Mouse (Mus musculus): ENCODE results near the gene Capn11. TPM values are rescaled to one million over a fixed set of nuclear protein-coding genes. Genes with fewer than 3 reads are reported as not detected.

The Capn11 gene
- polyA plus RNA-seq, 1 experiment from 2014 or later, result 0.34 TPM

GRCm38 (mm10) chr17:45617655-45618054 is 41.5 kb downstream of the Capn11 start:
- H3K27me3 ChIP-seq (replicated peaks), result no peaks in the 10 kb centered on the region
- no peak overlapping the region for H3K4me3 ChIP-seq (replicated peaks)
- no peaks in the 10 kb centered on the region for H3K36me3 ChIP-seq
- WGBS, result 74% methylated on average over 6 of the region's 6 CpGs
- peaks cover 13% of the 10 kb centered on the region; the same call in 1 of the 2 replicates for H3K4me1 ChIP-seq (replicated peaks)
- H3K9me3 ChIP-seq, result no peaks in the 10 kb centered on the region
- no peak overlapping the region for H3K4me2 ChIP-seq (replicated peaks)
- H3K27ac ChIP-seq, result no peak overlapping the region
- ATAC-seq, result no peak
- H3K9ac ChIP-seq, result no peak overlapping the region

- ATAC-seq, result no peak
- Histone ChIP-seq H3K4me3 (replicated peaks) (no peak overlapping the region), H3K9ac (no peak overlapping the region), H3K36me3 (no peaks in the 10 kb centered on the region), H3K27me3 (replicated peaks) (no peaks in the 10 kb centered on the region), H3K4me1 (replicated peaks) (peaks cover 13% of the 10 kb centered on the region; the same call in 1 of the 2 replicates), H3K27ac (no peak overlapping the region), H3K4me2 (replicated peaks) (no peak overlapping the region), H3K9me3 (no peaks in the 10 kb centered on the region)
- 82% methylated on average over 3 of the region's 3 CpGs for WGBS
These were observed 42.4 kb downstream of the Capn11 start for GRCm38 (mm10) chr17:45616679-45617078.

- H3K4me3 ChIP-seq (replicated peaks), result no peak overlapping the region
- H3K4me2 ChIP-seq (replicated peaks), result no peak overlapping the region
- no peaks in the 10 kb centered on the region for H3K36me3 ChIP-seq
- 65% methylated on average over 4 of the region's 4 CpGs for WGBS
- no peak overlapping the region for H3K9ac ChIP-seq
- no peaks in the 10 kb centered on the region for H3K27me3 ChIP-seq (replicated peaks)
- ATAC-seq, result no peak
- H3K27ac ChIP-seq, result no peak overlapping the region
- H3K9me3 ChIP-seq, result no peaks in the 10 kb centered on the region
- peaks cover 13% of the 10 kb centered on the region; the same call in 1 of the 2 replicates for H3K4me1 ChIP-seq (replicated peaks)
These were observed 43.0 kb downstream of the Capn11 start for GRCm38 (mm10) chr17:45616046-45616650.

- Histone ChIP-seq H3K4me3 (replicated peaks) (no peak overlapping the region), H3K4me2 (replicated peaks) (no peak overlapping the region), H3K27me3 (replicated peaks) (no peaks in the 10 kb centered on the region), H3K27ac (no peak overlapping the region), H3K9ac (no peak overlapping the region), H3K36me3 (no peaks in the 10 kb centered on the region), H3K9me3 (no peaks in the 10 kb centered on the region), H3K4me1 (replicated peaks) (0 out of 2 replicates have a peak, but pooled peaks cover 6% of the 10 kb centered on the region)
- 73% methylated on average over 7 of the region's 7 CpGs for WGBS
- no peak for ATAC-seq
These were observed 46.2 kb downstream of the Capn11 start for GRCm38 (mm10) chr17:45612921-45613320.

GRCm38 (mm10) chr17:45612008-45612407 is 47.1 kb downstream of the Capn11 start:
- no peaks in the 10 kb centered on the region for H3K36me3 ChIP-seq
- H3K4me1 ChIP-seq (replicated peaks), result 0 out of 2 replicates have a peak, but pooled peaks cover 6% of the 10 kb centered on the region
- 68% methylated on average over 8 of the region's 8 CpGs for WGBS

GRCm38 (mm10) chr17:45610144-45610866 is 48.8 kb downstream of the Capn11 start:
- Histone ChIP-seq H3K9me3 (no peaks in the 10 kb centered on the region), H3K27me3 (replicated peaks) (no peaks in the 10 kb centered on the region), H3K4me1 (replicated peaks) (0 out of 2 replicates have a peak, but pooled peaks cover 6% of the 10 kb centered on the region), H3K4me3 (replicated peaks) (no peak overlapping the region), H3K27ac (0 out of 2 replicates have a peak overlapping the region, but pooled peaks have one; percentile 22), H3K9ac (no peak overlapping the region), H3K36me3 (no peaks in the 10 kb centered on the region), H3K4me2 (replicated peaks) (no peak overlapping the region)
- 34% methylated on average over 5 of the region's 5 CpGs for WGBS
- peak; percentile 67 for ATAC-seq

More at GRCm38 (mm10) chr17:45612008-45612407, 47.1 kb downstream of the Capn11 start:
- H3K4me3 ChIP-seq (replicated peaks), result no peak overlapping the region
- no peaks in the 10 kb centered on the region for H3K9me3 ChIP-seq
- H3K4me2 ChIP-seq (replicated peaks), result no peak overlapping the region
- H3K27ac ChIP-seq, result no peak overlapping the region
- no peaks in the 10 kb centered on the region for H3K27me3 ChIP-seq (replicated peaks)
- no peak for ATAC-seq
- H3K9ac ChIP-seq, result no peak overlapping the region

GRCm38 (mm10) chr17:45608396-45608795 is 50.7 kb downstream of the Capn11 start:
- Histone ChIP-seq H3K9me3 (no peaks in the 10 kb centered on the region), H3K9ac (no peak overlapping the region), H3K4me1 (replicated peaks) (0 out of 2 replicates have a peak, but pooled peaks cover 6% of the 10 kb centered on the region), H3K27ac (no peak overlapping the region), H3K4me3 (replicated peaks) (no peak overlapping the region), H3K4me2 (replicated peaks) (no peak overlapping the region), H3K27me3 (replicated peaks) (no peaks in the 10 kb centered on the region), H3K36me3 (no peaks in the 10 kb centered on the region)
- 90% methylated on average over 4 of the region's 4 CpGs for WGBS
- ATAC-seq, result no peak

GRCm38 (mm10) chr17:45606992-45607879 is 51.9 kb downstream of the Capn11 start:
- WGBS, result 77% methylated on average over 15 of the region's 15 CpGs
- Histone ChIP-seq H3K4me1 (replicated peaks) (peaks cover 8% of the 10 kb centered on the region; the same call in 1 of the 2 replicates), H3K4me3 (replicated peaks) (no peak overlapping the region), H3K36me3 (no peaks in the 10 kb centered on the region), H3K27ac (no peak overlapping the region), H3K9ac (no peak overlapping the region), H3K27me3 (replicated peaks) (no peaks in the 10 kb centered on the region), H3K4me2 (replicated peaks) (no peak overlapping the region), H3K9me3 (no peaks in the 10 kb centered on the region)
- ATAC-seq, result no peak

GRCm38 (mm10) chr17:45602984-45603383 is 56.1 kb downstream of the Capn11 start:
- no peak for ATAC-seq
- 92% methylated on average over 3 of the region's 3 CpGs for WGBS

GRCm38 (mm10) chr17:45601877-45602304 is 57.2 kb downstream of the Capn11 start, which contains the start of gene Mymx:
Gene Mymx, minus strand, starts transcription at chr17:45602102.
- no peaks in the 10 kb centered on the region; the same call in 1 of the 2 replicates for H3K27me3 ChIP-seq (replicated peaks)
- H3K36me3 ChIP-seq, result no peaks in the 10 kb centered on the region
- 39% methylated on average over 6 of the region's 6 CpGs for WGBS
- peak within 1 kb of the TSS; percentile 41 for H3K4me2 ChIP-seq (replicated peaks)
- H3K4me1 ChIP-seq (replicated peaks), result peaks cover 42% of the 10 kb centered on the region
- H3K4me3 ChIP-seq (replicated peaks), result 0 out of 2 replicates have a peak within 1 kb of the TSS, but pooled peaks have one; percentile 1
- H3K9me3 ChIP-seq, result no peaks in the 10 kb centered on the region
- ATAC-seq, result no peak
- no peak within 1 kb of the TSS; the same call in 1 of the 2 replicates for H3K27ac ChIP-seq
- H3K9ac ChIP-seq, result 0 out of 2 replicates have a peak within 1 kb of the TSS, but pooled peaks have one; percentile 20

More at GRCm38 (mm10) chr17:45602984-45603383, 56.1 kb downstream of the Capn11 start:
- Histone ChIP-seq H3K4me2 (replicated peaks) (no peak overlapping the region), H3K27me3 (replicated peaks) (no peaks in the 10 kb centered on the region; the same call in 1 of the 2 replicates), H3K9me3 (no peaks in the 10 kb centered on the region), H3K9ac (no peak overlapping the region), H3K36me3 (no peaks in the 10 kb centered on the region), H3K4me3 (replicated peaks) (no peak overlapping the region), H3K27ac (no peak overlapping the region), H3K4me1 (replicated peaks) (peaks cover 36% of the 10 kb centered on the region)

- peaks cover 48% of the 10 kb centered on the region for H3K4me1 ChIP-seq (replicated peaks)
- no peak overlapping the region; the same call in 1 of the 2 replicates for H3K27ac ChIP-seq
- peak; percentile 26 for ATAC-seq
- 0 out of 2 replicates have a peak overlapping the region, but pooled peaks have one; percentile 1 for H3K4me3 ChIP-seq (replicated peaks)
- H3K9me3 ChIP-seq, result no peaks in the 10 kb centered on the region
- peak overlapping the region; percentile 41 for H3K4me2 ChIP-seq (replicated peaks)
- no peaks in the 10 kb centered on the region for H3K36me3 ChIP-seq
- 0 out of 2 replicates have a peak overlapping the region, but pooled peaks have one; percentile 20 for H3K9ac ChIP-seq
- WGBS, result 20% methylated on average over 22 of the region's 22 CpGs
- H3K27me3 ChIP-seq (replicated peaks), result no peaks in the 10 kb centered on the region; the same call in 1 of the 2 replicates
These were observed 57.8 kb downstream of the Capn11 start for GRCm38 (mm10) chr17:45601325-45601724.

Data from intestine, embryonic 15.5 days (tissue).